Mouse (Mus musculus) liver, embryonic 14.5 days (tissue): ENCODE results near the gene Dyrk3.

Experiments
- CTCF ChIP-seq: IDR thresholded peaks from 2 replicates; pipeline ENCODE4 v1.5.1; 2016; ENCODE audit warnings: antibody characterized with exemption, low read depth, control low read depth
- EP300 ChIP-seq: IDR thresholded peaks from 2 replicates; pipeline ENCODE4 v1.6.1; 2016; ENCODE audit warnings: antibody characterized with exemption, low read depth

GRCm38 (mm10) chr1:131083609-131084008 lies 54.5 kb downstream of the Dyrk3 start:
- TF ChIP-seq EP300, result no peak
- TF ChIP-seq CTCF, result no peak
